Mouse (Mus musculus): ENCODE data around the gene Tbccd1. TPM values are rescaled to one million over a fixed set of nuclear protein-coding genes. Genes with fewer than 3 reads are reported as not detected.

The Tbccd1 gene
- polyA plus RNA-seq, 1 experiment from 2014 or later, result 35.2 TPM

- WGBS, result 20% methylated on average over 17 of the region's 17 CpGs
- peaks cover 12% of the 10 kb centered on the region for H3K27me3 ChIP-seq (ENCODE audit: control insufficient read depth, insufficient read depth, low read length)
- H3K9ac ChIP-seq (ENCODE audit: low read length), result no peak overlapping the region
Measured at GRCm38 (mm10) chr16:22807468-22808070, 49.9 kb downstream of the Tbccd1 start.

GRCm38 (mm10) chr16:22802786-22803185 is 54.7 kb downstream of the Tbccd1 start:
- no peak for DNase-seq (ENCODE audit: low spot score)
- no peak overlapping the region for H3K9ac ChIP-seq (ENCODE audit: low read length)
- H3K4me2 ChIP-seq (ENCODE audit: low read depth), result no peak overlapping the region
- WGBS, result 85% methylated on average over 7 of the region's 7 CpGs
- no peaks in the 10 kb centered on the region; the same call in 1 of the 2 replicates for H3K4me1 ChIP-seq (ENCODE audit: control insufficient read depth, insufficient read depth, low read length)
- no peak overlapping the region for H3K27ac ChIP-seq (ENCODE audit: low read depth, low read length)
- H3K27me3 ChIP-seq (ENCODE audit: control insufficient read depth, insufficient read depth, low read length), result peaks cover 30% of the 10 kb centered on the region
- no peaks in the 10 kb centered on the region for H3K9me3 ChIP-seq (ENCODE audit: control insufficient read depth, low read length)
- no peak for ATAC-seq (ENCODE audit: insufficient read depth, low FRiP score, low TSS enrichment)
- no peak overlapping the region for H3K4me3 ChIP-seq (ENCODE audit: low read depth, low read length)
- H3K36me3 ChIP-seq (ENCODE audit: control insufficient read depth, insufficient read depth, low read length), result no peaks in the 10 kb centered on the region

More at GRCm38 (mm10) chr16:22807468-22808070, 49.9 kb downstream of the Tbccd1 start:
- H3K4me1 ChIP-seq (ENCODE audit: control insufficient read depth, insufficient read depth, low read length), result no peaks in the 10 kb centered on the region
- 0 out of 2 replicates have a peak overlapping the region, but pooled peaks have one; percentile 16 for H3K4me2 ChIP-seq (ENCODE audit: low read depth)
- no peak overlapping the region for H3K27ac ChIP-seq (ENCODE audit: low read depth, low read length)
- H3K4me3 ChIP-seq (ENCODE audit: low read depth, low read length), result no peak overlapping the region
- no peaks in the 10 kb centered on the region for H3K9me3 ChIP-seq (ENCODE audit: control insufficient read depth, low read length)
- no peaks in the 10 kb centered on the region for H3K36me3 ChIP-seq (ENCODE audit: control insufficient read depth, insufficient read depth, low read length)
- ATAC-seq (ENCODE audit: insufficient read depth, low FRiP score, low TSS enrichment) (no peak), DNase-seq (ENCODE audit: low spot score) (peak; percentile 63)

GRCm38 (mm10) chr16:22800849-22801109 is 56.7 kb downstream of the Tbccd1 start:
- Histone ChIP-seq H3K9me3 (ENCODE audit: control insufficient read depth, low read length) (no peaks in the 10 kb centered on the region), H3K27me3 (ENCODE audit: control insufficient read depth, insufficient read depth, low read length) (peaks cover 35% of the 10 kb centered on the region), H3K36me3 (ENCODE audit: control insufficient read depth, insufficient read depth, low read length) (no peaks in the 10 kb centered on the region), H3K4me2 (ENCODE audit: low read depth) (no peak overlapping the region; the same call in 1 of the 2 replicates), H3K9ac (ENCODE audit: low read length) (no peak overlapping the region), H3K4me1 (ENCODE audit: control insufficient read depth, insufficient read depth, low read length) (no peaks in the 10 kb centered on the region; the same call in 1 of the 2 replicates), H3K4me3 (ENCODE audit: low read depth, low read length) (no peak overlapping the region), H3K27ac (ENCODE audit: low read depth, low read length) (no peak overlapping the region)
- DNase-seq (ENCODE audit: low spot score), result no peak
- WGBS, result 35% methylated on average over 5 of the region's 5 CpGs
- peak; percentile 27; the same call in 1 of the 2 replicates for ATAC-seq (ENCODE audit: insufficient read depth, low FRiP score, low TSS enrichment)

- H3K4me1 ChIP-seq (ENCODE audit: control insufficient read depth, insufficient read depth, low read length), result no peaks in the 10 kb centered on the region; the same call in 1 of the 2 replicates
- WGBS, result 28% methylated on average over 6 of the region's 6 CpGs
- DNase-seq (ENCODE audit: low spot score) (peak; percentile 71), ATAC-seq (ENCODE audit: insufficient read depth, low FRiP score, low TSS enrichment) (peak; percentile 84)
- H3K4me2 ChIP-seq (ENCODE audit: low read depth), result no peak overlapping the region; the same call in 1 of the 2 replicates
- no peak overlapping the region for H3K27ac ChIP-seq (ENCODE audit: low read depth, low read length)
- no peaks in the 10 kb centered on the region for H3K9me3 ChIP-seq (ENCODE audit: control insufficient read depth, low read length)
- no peak overlapping the region for H3K9ac ChIP-seq (ENCODE audit: low read length)
- H3K27me3 ChIP-seq (ENCODE audit: control insufficient read depth, insufficient read depth, low read length), result peaks cover 35% of the 10 kb centered on the region
- no peaks in the 10 kb centered on the region for H3K36me3 ChIP-seq (ENCODE audit: control insufficient read depth, insufficient read depth, low read length)
- no peak overlapping the region for H3K4me3 ChIP-seq (ENCODE audit: low read depth, low read length)
Measured at GRCm38 (mm10) chr16:22800026-22800848, 57.2 kb downstream of the Tbccd1 start.

- Histone ChIP-seq H3K9ac (ENCODE audit: low read length) (no peak overlapping the region), H3K4me3 (ENCODE audit: low read depth, low read length) (no peak overlapping the region), H3K4me2 (ENCODE audit: low read depth) (no peak overlapping the region), H3K27me3 (ENCODE audit: control insufficient read depth, insufficient read depth, low read length) (peaks cover 28% of the 10 kb centered on the region), H3K27ac (ENCODE audit: low read depth, low read length) (no peak overlapping the region), H3K9me3 (ENCODE audit: control insufficient read depth, low read length) (no peaks in the 10 kb centered on the region), H3K4me1 (ENCODE audit: control insufficient read depth, insufficient read depth, low read length) (no peaks in the 10 kb centered on the region; the same call in 1 of the 2 replicates), H3K36me3 (ENCODE audit: control insufficient read depth, insufficient read depth, low read length) (no peaks in the 10 kb centered on the region)
- 86% methylated on average over 3 of the region's 3 CpGs for WGBS
- ATAC-seq (ENCODE audit: insufficient read depth, low FRiP score, low TSS enrichment), result no peak
- no peak for DNase-seq (ENCODE audit: low spot score)
Measured at GRCm38 (mm10) chr16:22798520-22798919, 58.9 kb downstream of the Tbccd1 start.

GRCm38 (mm10) chr16:22797521-22797920 is 59.9 kb downstream of the Tbccd1 start:
- Histone ChIP-seq H3K27me3 (ENCODE audit: control insufficient read depth, insufficient read depth, low read length) (peaks cover 25% of the 10 kb centered on the region), H3K9me3 (ENCODE audit: control insufficient read depth, low read length) (no peaks in the 10 kb centered on the region), H3K4me1 (ENCODE audit: control insufficient read depth, insufficient read depth, low read length) (no peaks in the 10 kb centered on the region; the same call in 1 of the 2 replicates), H3K9ac (ENCODE audit: low read length) (no peak overlapping the region), H3K4me3 (ENCODE audit: low read depth, low read length) (no peak overlapping the region), H3K4me2 (ENCODE audit: low read depth) (no peak overlapping the region), H3K36me3 (ENCODE audit: control insufficient read depth, insufficient read depth, low read length) (no peaks in the 10 kb centered on the region), H3K27ac (ENCODE audit: low read depth, low read length) (no peak overlapping the region)
- DNase-seq (ENCODE audit: low spot score), result no peak
- no peak for ATAC-seq (ENCODE audit: insufficient read depth, low FRiP score, low TSS enrichment)
- 86% methylated on average over 5 of the region's 5 CpGs for WGBS

- Histone ChIP-seq H3K4me1 (ENCODE audit: control insufficient read depth, insufficient read depth, low read length) (no peaks in the 10 kb centered on the region; the same call in 1 of the 2 replicates), H3K27ac (ENCODE audit: low read depth, low read length) (no peak overlapping the region), H3K36me3 (ENCODE audit: control insufficient read depth, insufficient read depth, low read length) (no peaks in the 10 kb centered on the region), H3K4me3 (ENCODE audit: low read depth, low read length) (no peak overlapping the region), H3K4me2 (ENCODE audit: low read depth) (no peak overlapping the region), H3K9me3 (ENCODE audit: control insufficient read depth, low read length) (no peaks in the 10 kb centered on the region), H3K27me3 (ENCODE audit: control insufficient read depth, insufficient read depth, low read length) (peaks cover 22% of the 10 kb centered on the region), H3K9ac (ENCODE audit: low read length) (no peak overlapping the region)
- DNase-seq (ENCODE audit: low spot score), result peak; percentile 30
- ATAC-seq (ENCODE audit: insufficient read depth, low FRiP score, low TSS enrichment), result no peak
- WGBS, result 68% methylated on average over 3 of the region's 3 CpGs
Measured at GRCm38 (mm10) chr16:22795497-22795896, 62.0 kb downstream of the Tbccd1 start.

GRCm38 (mm10) chr16:22791235-22791634 is 66.2 kb downstream of the Tbccd1 start:
- Histone ChIP-seq H3K4me2 (ENCODE audit: low read depth) (no peak overlapping the region), H3K4me1 (ENCODE audit: control insufficient read depth, insufficient read depth, low read length) (no peaks in the 10 kb centered on the region), H3K9me3 (ENCODE audit: control insufficient read depth, low read length) (no peaks in the 10 kb centered on the region), H3K27me3 (ENCODE audit: control insufficient read depth, insufficient read depth, low read length) (0 out of 2 replicates have a peak, but pooled peaks cover 2% of the 10 kb centered on the region), H3K4me3 (ENCODE audit: low read depth, low read length) (no peak overlapping the region), H3K9ac (ENCODE audit: low read length) (no peak overlapping the region), H3K27ac (ENCODE audit: low read depth, low read length) (no peak overlapping the region), H3K36me3 (ENCODE audit: control insufficient read depth, insufficient read depth, low read length) (no peaks in the 10 kb centered on the region)
- DNase-seq (ENCODE audit: low spot score), result no peak
- ATAC-seq (ENCODE audit: insufficient read depth, low FRiP score, low TSS enrichment), result no peak
- WGBS, result 13% methylated on average over 2 of the region's 2 CpGs
